Mouse (Mus musculus): ENCODE results near the gene Frem3. TPM values are rescaled to one million over a fixed set of nuclear protein-coding genes. Genes with fewer than 3 reads are reported as not detected.

Frem3 gene
- polyA plus RNA-seq, 1 experiment = 0.01 TPM

DNA sequence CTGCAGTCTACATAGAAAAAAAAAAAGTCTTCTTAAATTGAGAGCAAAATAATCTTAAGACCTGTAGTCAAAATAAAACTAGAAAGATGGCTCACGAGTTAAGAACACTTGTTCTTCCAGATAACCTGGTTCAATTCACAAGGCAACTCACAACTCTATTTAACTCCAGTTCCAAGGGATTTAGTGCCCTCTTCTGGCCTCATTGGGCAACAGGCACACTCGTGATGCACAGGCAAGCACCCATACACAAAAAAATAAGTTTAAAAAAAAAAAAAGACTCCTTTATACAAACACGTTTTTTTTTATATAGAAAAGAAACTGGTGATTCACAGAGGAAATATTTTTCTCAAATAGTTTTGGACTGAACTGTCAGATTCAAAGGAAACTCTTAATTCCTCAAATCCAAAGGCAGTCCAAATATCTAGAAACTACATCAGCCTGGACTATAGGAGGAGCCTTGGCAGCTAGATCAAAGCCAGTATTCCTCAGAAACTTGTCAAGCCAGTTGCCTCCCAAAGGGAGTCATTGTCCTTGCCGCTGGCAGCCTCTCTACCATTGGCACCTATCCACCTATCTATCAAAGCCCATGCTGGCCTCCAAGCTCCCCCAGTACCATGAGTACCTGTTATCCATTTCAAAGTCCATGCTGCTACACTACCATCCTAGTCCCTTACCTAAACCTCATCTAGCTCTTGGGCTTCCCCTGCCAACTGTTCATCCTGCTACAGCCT lies 100.0 kb downstream of the Frem3 start:
- DNase-seq (ENCODE audit: low spot score) = no peak

DNA sequence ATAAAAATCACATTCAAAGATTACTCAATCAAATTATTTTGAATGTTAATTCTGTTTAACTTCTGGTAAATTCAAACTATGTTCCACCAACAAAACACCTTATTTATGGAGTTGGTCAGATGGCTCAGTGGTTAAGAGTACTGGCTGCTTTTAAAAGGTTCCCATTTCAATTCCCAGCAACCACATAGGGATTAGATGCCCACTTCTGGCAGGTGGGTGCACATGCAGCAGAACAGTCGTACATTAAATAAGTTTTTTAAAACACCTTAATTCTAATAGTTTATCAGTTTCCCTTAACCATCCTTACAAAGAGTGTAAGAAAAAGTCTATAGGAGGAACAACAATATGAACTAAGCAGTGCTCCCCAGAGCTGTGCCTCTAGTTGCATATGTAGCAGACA lies 103.6 kb downstream of the Frem3 start:
- no peak for DNase-seq (ENCODE audit: low spot score)

DNA sequence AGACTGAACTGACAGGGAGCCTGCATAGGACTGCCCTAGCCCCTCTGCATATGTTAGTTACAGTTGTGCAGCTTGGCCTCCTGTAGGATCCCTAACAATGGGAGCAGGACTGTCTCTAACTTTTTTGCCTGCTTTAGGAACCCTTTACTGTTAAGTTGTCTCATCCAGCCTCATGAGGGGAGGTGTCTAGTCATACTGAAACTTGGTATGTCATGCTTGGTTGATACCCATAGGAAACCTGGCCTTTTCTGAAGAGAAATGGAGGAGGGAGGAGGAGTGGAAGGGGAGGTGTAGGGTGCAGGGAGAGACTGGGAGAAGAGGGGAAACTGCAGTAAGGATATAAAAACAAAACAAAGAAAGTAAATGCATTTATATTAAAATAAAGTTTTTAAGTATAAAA lies 121.4 kb downstream of the Frem3 start:
- DNase-seq (ENCODE audit: low spot score) = no peak

GRCm38 (mm10) chr8:80738046-80738387 lies 127.1 kb downstream of the Frem3 start:
- DNase-seq (ENCODE audit: low spot score) = no peak

GRCm38 (mm10) chr8:80738388-80739154 lies 127.7 kb downstream of the Frem3 start:
- peak; percentile 40 for DNase-seq (ENCODE audit: low spot score)

DNA sequence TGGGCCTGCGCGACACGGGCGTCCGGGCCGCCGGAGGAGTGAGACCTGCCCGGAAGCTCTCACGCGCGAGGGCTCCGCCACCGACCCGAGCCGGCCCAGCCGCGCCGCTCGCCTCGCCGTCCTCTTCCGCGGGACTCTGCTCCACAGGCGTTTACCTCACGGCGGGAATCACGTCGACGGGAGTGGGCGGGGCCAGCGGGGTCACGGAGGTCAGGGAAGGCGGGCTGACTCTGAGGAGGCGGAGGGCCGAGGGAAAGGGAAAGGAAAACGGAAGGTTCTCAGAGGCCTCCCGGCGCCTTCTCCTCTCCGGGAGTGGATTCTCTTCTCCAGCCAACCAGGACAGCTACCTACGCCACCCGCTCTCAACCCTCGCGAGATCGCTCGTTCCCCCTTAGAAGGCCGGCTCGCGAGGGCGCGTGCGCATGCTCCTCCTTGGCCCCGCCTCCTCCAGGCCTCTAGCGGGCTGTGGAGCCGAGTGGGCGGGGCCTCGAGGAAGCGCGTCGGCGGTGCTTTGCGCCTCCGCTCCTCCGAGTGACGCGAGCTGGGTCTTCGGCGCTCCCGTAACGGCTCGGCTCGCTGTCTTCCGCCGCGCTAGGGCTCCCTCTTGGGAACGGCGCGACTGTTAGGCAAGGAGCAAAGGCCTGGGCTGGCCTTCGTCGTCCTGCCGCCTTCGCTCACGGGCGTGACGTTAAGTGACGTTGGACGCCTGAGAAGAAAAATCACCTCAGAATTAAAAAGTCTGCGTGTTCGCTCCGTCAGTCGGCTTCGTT lies 128.5 kb downstream of the Frem3 start, which contains the start of gene Smarca5:
Smarca5 (minus strand) TSS at position 343 of the 770 bp plus-strand sequence.
- peak; percentile 96 for DNase-seq (ENCODE audit: low spot score)

DNA sequence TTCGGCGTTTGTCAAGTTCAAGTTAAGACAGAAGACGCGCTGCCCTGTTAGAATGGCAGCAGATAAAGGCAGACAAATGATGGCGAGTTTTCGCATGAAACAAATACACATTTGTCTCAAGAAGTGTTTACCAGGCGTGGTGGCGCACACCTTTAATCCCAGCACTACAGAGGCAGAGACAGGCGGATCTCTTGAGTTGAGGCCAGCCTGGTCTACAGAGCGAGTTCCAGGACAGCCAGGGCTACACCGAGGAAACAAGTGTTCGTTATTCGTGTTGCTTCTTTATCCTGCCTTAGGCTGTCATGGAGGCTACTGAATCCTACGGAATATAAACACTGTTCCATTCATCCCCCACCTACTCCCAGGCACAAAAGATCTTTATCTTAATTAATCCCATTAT lies 129.1 kb downstream of the Frem3 start:
- no peak for DNase-seq (ENCODE audit: low spot score)

Other genes with a start within 250 kb of the Frem3 start
- gene Gypa, start 117.3 kb upstream of the Frem3 start, polyA plus RNA-seq (2012; rRNA removed) = 0.17 and 0.21 TPM in 2 replicates
- 14.7 and 17.2 TPM in 2 replicates for gene Smarca5, start 128.4 kb downstream of the Frem3 start, polyA plus RNA-seq (2012; rRNA removed)

Measured in urinary bladder, adult 2 months (tissue).